Mouse (Mus musculus) ES-E14 (cell line): ENCODE data around the gene Fuca1. TPM values are rescaled to one million over a fixed set of nuclear protein-coding genes. Genes with fewer than 3 reads are reported as not detected.

Experiments used
- DNase-seq: peaks from one replicate; pipeline ENCODE4 v3.0.0-alpha.2; 2013; ENCODE audit warnings: low read depth, low spot score
- H3K27ac ChIP-seq: 2 replicates; pipeline ENCODE4 v1.5.1; 2012; ENCODE audit warnings: low read depth, mild to moderate bottlenecking, low read length, moderate library complexity, mixed read lengths; ENCODE audit not compliant: poor library complexity, insufficient read depth, severe bottlenecking
- H3K36me3 ChIP-seq: 2 replicates; pipeline ENCODE4 v1.6.1; 2012; ENCODE audit warnings: mild to moderate bottlenecking, low read length, moderate library complexity, mixed read lengths; ENCODE audit not compliant: control insufficient read depth, poor library complexity, insufficient read depth, severe bottlenecking
- H3K4me1 ChIP-seq, 2 experiments: fragments of 150-350 bp in 1 of 2; sonication (generic) in 1 of 2; 2 replicates each; pipeline ENCODE4 v1.6.1; 2012; ENCODE audit warnings: low read length in 2 of 2, mild to moderate bottlenecking in 1 of 2, mixed read lengths in 1 of 2; ENCODE audit not compliant: control insufficient read depth in 2 of 2, insufficient read depth in 2 of 2, poor library complexity in 1 of 2
- H3K4me3 ChIP-seq, 2 experiments: fragments of 150-350 bp in 1 of 2; sonication (generic) in 1 of 2; 2 replicates each; pipeline ENCODE4 v1.5.1; 2012; ENCODE audit warnings: low read length in 2 of 2, low read depth in 1 of 2, mild to moderate bottlenecking in 1 of 2, mixed read lengths in 1 of 2; ENCODE audit not compliant: insufficient read depth in 1 of 2, poor library complexity in 1 of 2, severe bottlenecking in 1 of 2
- H3K9ac ChIP-seq: 2 replicates; pipeline ENCODE4 v1.6.1; 2012; ENCODE audit warnings: low read depth, mild to moderate bottlenecking, low read length, mixed read lengths; ENCODE audit not compliant: poor library complexity, insufficient read depth, severe bottlenecking
- H3K9me3 ChIP-seq: fragments of 150-350 bp; sonication (generic); 2 replicates; pipeline ENCODE4 v1.6.1; 2012; ENCODE audit warnings: low read depth, mild to moderate bottlenecking, low read length; ENCODE audit not compliant: control insufficient read depth, insufficient read depth
- CHD2 ChIP-seq: IDR thresholded peaks from 2 replicates; pipeline ENCODE4 v1.6.1; 2014; ENCODE audit warnings: mild to moderate bottlenecking, low read depth, low read length, inconsistent platforms
- HCFC1 ChIP-seq: IDR thresholded peaks from 2 replicates; pipeline ENCODE4 v1.6.1; 2012; ENCODE audit warnings: low read length, inconsistent platforms, borderline replicate concordance; ENCODE audit not compliant: insufficient read depth
- MAFK ChIP-seq: IDR thresholded peaks from 2 replicates; pipeline ENCODE4 v1.6.1; 2014; ENCODE audit warnings: mild to moderate bottlenecking, low read depth, low read length, inconsistent platforms; ENCODE audit not compliant: insufficient read depth
- ZC3H11A ChIP-seq: IDR thresholded peaks from 2 replicates; pipeline ENCODE4 v1.6.1; 2012; ENCODE audit warnings: low read depth, mild to moderate bottlenecking, inconsistent platforms, low read length, borderline replicate concordance
- ZNF384 ChIP-seq: IDR thresholded peaks from 2 replicates; pipeline ENCODE4 v1.6.1; 2012; ENCODE audit warnings: low read depth, low read length, inconsistent platforms
- in situ Hi-C, 2 experiments: fragments of 600-800 bp; cut with MboI; formaldehyde crosslinking; loops; one replicate each; pipeline ENCODE4 v1.15.1; 2025; ENCODE audit warnings: low sequenced_read_pairs in 2 of 2, inconsistent platforms in 1 of 2; ENCODE audit not compliant: unreplicated experiment in 2 of 2
- total RNA-seq: library from RNA; depleted of rRNA; stranded (reverse); fragments of 300-350 nt; gene quantifications from 2 replicates; pipeline ENCODE4 v1.2.3, GENCODE M21; 2012

Fuca1 gene
- total RNA-seq, 1 experiment: 69.8 TPM

DNA sequence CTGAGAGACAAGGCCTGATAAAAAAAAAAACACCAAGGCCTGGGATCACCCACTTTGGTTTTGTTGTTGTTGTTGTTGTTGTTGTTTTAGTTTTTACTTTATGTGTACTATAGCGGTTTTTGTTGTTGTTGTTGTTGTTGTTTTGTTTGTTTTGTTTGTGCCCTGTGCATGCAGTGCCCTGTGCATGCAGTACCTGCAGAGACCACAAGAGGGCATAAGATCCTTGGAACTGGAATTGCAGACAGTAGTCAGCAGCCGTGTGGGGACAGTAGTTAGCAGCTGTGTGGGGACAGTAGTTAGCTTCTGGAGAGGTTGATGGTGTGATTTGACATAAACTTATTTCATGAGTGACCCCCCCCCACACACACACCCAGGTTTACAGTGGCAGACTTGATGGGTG is 33.7 kb downstream of the Fuca1 start:
- H3K27ac ChIP-seq: no peak overlapping the region
- peaks cover 1% of the 10 kb centered on the region; the same call in 1 of the 2 replicates for H3K36me3 ChIP-seq
- H3K9ac ChIP-seq: no peak overlapping the region
- no peak overlapping the region for H3K4me3 ChIP-seq
- in situ Hi-C loops: no loop called here
- DNase-seq: no peak
- TF ChIP-seq CHD2 (no peak), ZC3H11A (0 out of 2 replicates have a peak, but pooled peaks have one; percentile 4)
- no peaks in the 10 kb centered on the region for H3K9me3 ChIP-seq
- H3K4me1 ChIP-seq: peaks cover 0 to 12% of the 10 kb centered on the region in 2 experiments; a peak in 2 of 4 replicates

DNA sequence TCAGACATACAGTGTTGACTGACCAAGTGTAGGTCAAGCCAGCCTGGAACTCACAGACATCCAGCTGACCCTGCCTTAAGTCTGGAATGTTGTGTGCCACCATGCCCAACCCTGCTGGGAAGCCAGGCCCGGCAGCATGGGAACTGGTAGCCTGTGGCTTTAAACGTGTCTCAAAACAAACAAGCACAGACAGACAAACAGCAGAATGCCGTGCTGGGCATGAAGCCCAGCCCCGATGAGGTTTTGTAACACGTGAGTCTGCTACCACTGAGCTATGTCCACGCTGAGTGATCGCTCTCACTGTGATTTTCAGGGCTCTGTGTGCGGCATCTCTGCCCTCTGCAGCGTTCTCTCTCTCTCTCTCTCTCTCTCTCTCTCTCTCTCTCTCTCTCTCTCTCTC is 35.4 kb downstream of the Fuca1 start:
- DNase-seq: no peak
- Histone ChIP-seq H3K36me3 (peaks cover 1% of the 10 kb centered on the region; the same call in 1 of the 2 replicates), H3K27ac (no peak overlapping the region), H3K4me3 (no peak overlapping the region), H3K4me1 (peaks cover 0 to 10% of the 10 kb centered on the region in 2 experiments; a peak in 2 of 4 replicates), H3K9me3 (no peaks in the 10 kb centered on the region), H3K9ac (no peak overlapping the region)
- TF ChIP-seq ZNF384 (no peak), MAFK (no peak)
- in situ Hi-C loops: no loop called here

DNA sequence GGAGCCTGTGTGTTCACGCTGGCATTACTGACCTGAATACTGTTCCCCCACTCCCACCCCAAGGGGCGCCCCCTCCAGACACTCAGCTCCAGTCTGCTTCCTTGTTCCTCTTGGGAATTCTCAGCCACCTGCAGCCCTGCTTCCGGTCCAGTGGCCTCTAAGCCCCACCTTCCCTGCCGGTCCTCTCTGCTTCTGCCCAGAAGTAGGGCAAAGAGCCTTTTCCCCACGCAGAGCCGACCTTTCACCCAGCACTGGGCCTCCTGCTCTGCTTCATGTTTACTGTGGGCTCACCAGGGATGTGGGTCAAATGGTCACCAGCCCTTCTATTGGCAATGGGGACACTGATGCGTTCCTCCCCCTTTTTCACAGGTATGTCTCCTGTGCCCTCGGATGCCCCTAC is 37.8 kb downstream of the Fuca1 start:
- peak overlapping the region; percentile 40; the same call in 1 of the 2 replicates for H3K9ac ChIP-seq

DNA sequence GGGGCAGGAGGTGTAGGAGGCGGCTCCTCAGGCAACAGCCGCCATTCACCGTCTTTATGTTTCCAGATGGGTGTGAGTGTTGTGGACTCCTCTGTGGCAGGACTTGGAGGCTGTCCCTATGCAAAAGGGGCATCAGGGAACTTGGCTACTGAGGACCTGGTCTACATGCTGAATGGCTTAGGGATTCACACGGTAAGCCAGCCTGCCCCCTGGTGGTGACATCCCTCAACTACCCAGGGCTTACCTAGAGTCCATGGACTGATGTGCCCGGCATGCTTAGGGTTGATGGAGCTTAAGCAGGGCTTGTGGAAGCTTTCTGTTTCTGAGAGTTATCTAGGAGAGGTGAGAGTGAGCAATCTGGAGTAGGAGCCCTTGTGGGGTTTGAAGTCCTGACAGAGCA is 40.2 kb downstream of the Fuca1 start:
- Histone ChIP-seq H3K36me3 (peaks cover 1% of the 10 kb centered on the region; the same call in 1 of the 2 replicates), H3K9me3 (no peaks in the 10 kb centered on the region), H3K4me1 (peaks cover 0 to 8% of the 10 kb centered on the region in 2 experiments; a peak in 1 of 4 replicates), H3K27ac (no peak overlapping the region), H3K4me3 (no peak overlapping the region), H3K9ac (no peak overlapping the region)
- peak; percentile 78 for DNase-seq
- in situ Hi-C loops: no loop called here
- TF ChIP-seq MAFK (no peak), HCFC1 (no peak), ZNF384 (no peak)

More for the DNA sequence above, 37.8 kb downstream of the Fuca1 start:
- peaks cover 1% of the 10 kb centered on the region; the same call in 1 of the 2 replicates for H3K36me3 ChIP-seq
- no peak overlapping the region for H3K4me3 ChIP-seq
- H3K4me1 ChIP-seq: peaks cover 0 to 8% of the 10 kb centered on the region in 2 experiments; a peak in 2 of 4 replicates
- TF ChIP-seq CHD2: no peak
- TF ChIP-seq HCFC1: no peak
- H3K9me3 ChIP-seq: no peaks in the 10 kb centered on the region
- DNase-seq: no peak
- no peak overlapping the region for H3K27ac ChIP-seq
- in situ Hi-C loops: no loop called here

DNA sequence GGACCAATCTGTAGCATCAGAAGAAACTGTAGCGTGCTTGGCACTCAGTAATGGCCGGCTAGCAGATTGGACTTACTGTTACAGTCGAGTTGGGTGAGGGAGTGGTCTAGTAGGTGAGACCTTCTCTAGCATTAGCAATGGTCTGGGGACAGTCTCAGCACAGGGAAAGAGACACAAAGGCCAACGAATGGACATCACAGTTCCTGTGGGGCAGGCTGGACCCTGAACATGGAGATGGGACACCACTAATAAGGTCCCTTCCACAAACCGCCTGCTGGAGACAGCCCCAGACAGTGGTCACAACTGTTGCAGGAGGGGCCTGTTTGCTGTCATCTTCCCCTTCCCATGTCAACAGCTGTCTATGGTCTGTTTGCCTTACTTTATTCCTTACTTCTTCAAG is 41.2 kb downstream of the Fuca1 start:
- no peak overlapping the region for H3K4me3 ChIP-seq
- in situ Hi-C loops: no loop called here

More for the DNA sequence above, 41.2 kb downstream of the Fuca1 start:
- Histone ChIP-seq H3K36me3 (peaks cover 10% of the 10 kb centered on the region; the same call in 1 of the 2 replicates), H3K9me3 (no peaks in the 10 kb centered on the region), H3K27ac (no peak overlapping the region), H3K9ac (no peak overlapping the region), H3K4me1 (peaks cover 0 to 8% of the 10 kb centered on the region in 2 experiments; a peak in 1 of 4 replicates)
- TF ChIP-seq CHD2: no peak
- no peak for TF ChIP-seq HCFC1
- TF ChIP-seq ZC3H11A: no peak
- no peak for TF ChIP-seq ZNF384
- TF ChIP-seq MAFK: no peak
- DNase-seq: no peak
